Mouse (Mus musculus) limb, embryonic 13.5 days (tissue): ENCODE data around the gene 9430015G10Rik. TPM values are rescaled to one million over a fixed set of nuclear protein-coding genes. Genes with fewer than 3 reads are reported as not detected.
"Not testable (repeated sequence)": the region's sequence is repeated elsewhere in the genome, so short reads cannot be mapped to it uniquely, and the experiment has no call there.

Source experiments
- ATAC-seq: fragments of 200-750 bp; cut with Nextera tagmentation; 2 replicates; pipeline ENCODE4 v1.8.0; 2017; ENCODE audit warnings: low read depth, moderate number of reproducible peaks, moderate TSS enrichment; ENCODE audit not compliant: low FRiP score
- H3K27ac ChIP-seq: fragments of 300-500 bp; sonication (generic); 2 replicates; pipeline ENCODE4 v1.5.1; 2015; ENCODE audit warnings: inconsistent platforms, mild to moderate bottlenecking, moderate library complexity
- H3K27me3 ChIP-seq: fragments of 300-500 bp; sonication (generic); 2 replicates; pipeline ENCODE4 v1.6.1; 2015; ENCODE audit warnings: mild to moderate bottlenecking, inconsistent platforms
- H3K36me3 ChIP-seq: fragments of 300-500 bp; sonication (generic); 2 replicates; pipeline ENCODE4 v1.6.1; 2015; ENCODE audit warnings: inconsistent platforms, mild to moderate bottlenecking, moderate library complexity
- H3K4me1 ChIP-seq: fragments of 300-500 bp; sonication (generic); 2 replicates; pipeline ENCODE4 v1.6.1; 2015; ENCODE audit warnings: inconsistent platforms
- H3K4me2 ChIP-seq: fragments of 300-500 bp; sonication (generic); replicated peaks from 2 replicates; pipeline ENCODE4 v1.6.1; 2015; ENCODE audit warnings: inconsistent platforms, mild to moderate bottlenecking, moderate library complexity
- H3K4me3 ChIP-seq: fragments of 300-500 bp; sonication (generic); 2 replicates; pipeline ENCODE4 v1.5.1; 2015; ENCODE audit warnings: moderate library complexity, mild to moderate bottlenecking, inconsistent platforms
- H3K9ac ChIP-seq: fragments of 300-500 bp; sonication (generic); 2 replicates; pipeline ENCODE4 v1.6.1; 2015; ENCODE audit warnings: mild to moderate bottlenecking, inconsistent platforms
- H3K9me3 ChIP-seq: fragments of 300-500 bp; sonication (generic); 2 replicates; pipeline ENCODE4 v1.6.1; 2016; ENCODE audit warnings: inconsistent platforms
- WGBS: fragments of 180-500 bp; shearing (Covaris S2); methylation state at CpG from one replicate; pipeline ENCODE4 v1.1.7; 2015; 5-methylcytosine and 5-hydroxymethylcytosine counted together
- polyA plus RNA-seq: library from polyadenylated mRNA; unstranded; fragments of >200 nt; fragmentation: Nextera tagmentation; extraction: Ambion mirVana; gene quantifications from 2 replicates; pipeline ENCODE4 v1.2.1, GENCODE M21; 2015

9430015G10Rik gene
- polyA plus RNA-seq, 1 experiment from 2014 or later: 48.7 TPM

GRCm38 (mm10) chr4:156135801-156136200 is 26.0 kb downstream of the 9430015G10Rik start:
- Histone ChIP-seq H3K4me3 (no peak overlapping the region), H3K27ac (no peak overlapping the region), H3K4me1 (no peaks in the 10 kb centered on the region), H3K36me3 (no peaks in the 10 kb centered on the region), H3K27me3 (no peaks in the 10 kb centered on the region), H3K9ac (no peak overlapping the region), H3K4me2 (no peak overlapping the region), H3K9me3 (no peaks in the 10 kb centered on the region; the same call in 1 of the 2 replicates)
- ATAC-seq: no peak
- WGBS: 93% methylated on average over 14 of the region's 14 CpGs

GRCm38 (mm10) chr4:156136285-156137100 is 26.7 kb downstream of the 9430015G10Rik start:
- H3K27me3 ChIP-seq: no peaks in the 10 kb centered on the region
- H3K4me1 ChIP-seq: no peaks in the 10 kb centered on the region
- no peak overlapping the region for H3K4me2 ChIP-seq
- H3K36me3 ChIP-seq: no peaks in the 10 kb centered on the region
- H3K9me3 ChIP-seq: no peaks in the 10 kb centered on the region; the same call in 1 of the 2 replicates
- no peak overlapping the region for H3K4me3 ChIP-seq
- H3K27ac ChIP-seq: no peak overlapping the region
- ATAC-seq: no peak
- no peak overlapping the region for H3K9ac ChIP-seq
- WGBS: 94% methylated on average over 30 of the region's 30 CpGs

GRCm38 (mm10) chr4:156150887-156151286 is 41.1 kb downstream of the 9430015G10Rik start:
- ATAC-seq, H3K4me3 ChIP-seq, H3K36me3 ChIP-seq, H3K27ac ChIP-seq, H3K9me3 ChIP-seq, H3K9ac ChIP-seq, H3K4me2 ChIP-seq, H3K4me1 ChIP-seq, H3K27me3 ChIP-seq: not testable (repeated sequence)
- WGBS: 91% methylated on average over 10 of the region's 10 CpGs

GRCm38 (mm10) chr4:156154771-156155170 is 45.0 kb downstream of the 9430015G10Rik start:
- Histone ChIP-seq H3K9me3 (peaks cover 23% of the 10 kb centered on the region), H3K4me1 (no peaks in the 10 kb centered on the region), H3K9ac (no peak overlapping the region), H3K27me3 (no peaks in the 10 kb centered on the region), H3K27ac (no peak overlapping the region), H3K4me3 (no peak overlapping the region), H3K4me2 (no peak overlapping the region), H3K36me3 (no peaks in the 10 kb centered on the region)
- no peak for ATAC-seq
- 97% methylated on average over 3 of the region's 3 CpGs for WGBS

- no peak for ATAC-seq
- WGBS: 90% methylated on average over 9 of the region's 9 CpGs
- H3K27me3 ChIP-seq: no peaks in the 10 kb centered on the region
- no peak overlapping the region for H3K9ac ChIP-seq
- H3K27ac ChIP-seq: no peak overlapping the region
- no peak overlapping the region for H3K4me2 ChIP-seq
- peaks cover 98% of the 10 kb centered on the region for H3K36me3 ChIP-seq
- H3K9me3 ChIP-seq: peaks cover 15% of the 10 kb centered on the region
- no peak overlapping the region for H3K4me3 ChIP-seq
- H3K4me1 ChIP-seq: no peaks in the 10 kb centered on the region
These were observed 56.7 kb downstream of the 9430015G10Rik start for GRCm38 (mm10) chr4:156166477-156166876.

- no peak overlapping the region for H3K9ac ChIP-seq
- no peak for ATAC-seq
These were observed 58.8 kb downstream of the 9430015G10Rik start for GRCm38 (mm10) chr4:156168611-156169010.

GRCm38 (mm10) chr4:156169129-156169528 is 59.3 kb downstream of the 9430015G10Rik start:
- H3K36me3 ChIP-seq: peaks cover 100% of the 10 kb centered on the region
- H3K27ac ChIP-seq: no peak overlapping the region
- no peak for ATAC-seq
- no peak overlapping the region for H3K4me2 ChIP-seq
- H3K4me3 ChIP-seq: no peak overlapping the region
- H3K27me3 ChIP-seq: no peaks in the 10 kb centered on the region
- 95% methylated on average over 10 of the region's 10 CpGs for WGBS
- peaks cover 3% of the 10 kb centered on the region; the same call in 1 of the 2 replicates for H3K9me3 ChIP-seq
- no peak overlapping the region for H3K9ac ChIP-seq
- no peaks in the 10 kb centered on the region for H3K4me1 ChIP-seq

More at GRCm38 (mm10) chr4:156168611-156169010, 58.8 kb downstream of the 9430015G10Rik start:
- Histone ChIP-seq H3K27ac (no peak overlapping the region), H3K4me3 (no peak overlapping the region), H3K4me1 (no peaks in the 10 kb centered on the region), H3K36me3 (peaks cover 100% of the 10 kb centered on the region), H3K4me2 (no peak overlapping the region), H3K27me3 (no peaks in the 10 kb centered on the region), H3K9me3 (peaks cover 3% of the 10 kb centered on the region; the same call in 1 of the 2 replicates)
- WGBS: 90% methylated on average over 8 of the region's 8 CpGs

- Histone ChIP-seq H3K4me3 (no peak overlapping the region), H3K9ac (no peak overlapping the region), H3K36me3 (peaks cover 100% of the 10 kb centered on the region), H3K9me3 (no peaks in the 10 kb centered on the region), H3K4me2 (no peak overlapping the region), H3K4me1 (no peaks in the 10 kb centered on the region), H3K27me3 (no peaks in the 10 kb centered on the region), H3K27ac (no peak overlapping the region)
- 95% methylated on average over 11 of the region's 11 CpGs for WGBS
- no peak for ATAC-seq
These were observed 62.0 kb downstream of the 9430015G10Rik start for GRCm38 (mm10) chr4:156171828-156172227.

Other genes starting within 250 kb of the 9430015G10Rik start
- 0.25 and 0.33 TPM in 2 replicates for gene Tas1r3, start 246.6 kb upstream of the 9430015G10Rik start, polyA plus RNA-seq
- gene Cptp, start 240.5 kb upstream of the 9430015G10Rik start, polyA plus RNA-seq: 13.6 and 13.8 TPM in 2 replicates
- 71.2 and 74.8 TPM in 2 replicates for gene Ints11, start 240.4 kb upstream of the 9430015G10Rik start, polyA plus RNA-seq
- gene Pusl1, start 218.2 kb upstream of the 9430015G10Rik start, polyA plus RNA-seq: 51.8 and 55.9 TPM in 2 replicates
- 18.2 and 19.4 TPM in 2 replicates for gene Acap3, start 218.2 kb upstream of the 9430015G10Rik start, polyA plus RNA-seq
- 113 and 126 TPM in 2 replicates for gene Ube2j2, start 166.2 kb upstream of the 9430015G10Rik start, polyA plus RNA-seq
- gene C1qtnf12, start 147.7 kb upstream of the 9430015G10Rik start, polyA plus RNA-seq: 32.0 and 35.0 TPM in 2 replicates
- 16.8 and 17.3 TPM in 2 replicates for gene B3galt6, start 117.3 kb upstream of the 9430015G10Rik start, polyA plus RNA-seq
- 160 and 166 TPM in 2 replicates for gene Sdf4, start 117.1 kb upstream of the 9430015G10Rik start, polyA plus RNA-seq
- gene Tnfrsf4, start 96.1 kb upstream of the 9430015G10Rik start, polyA plus RNA-seq: 0.80 and 0.85 TPM in 2 replicates
- gene Tnfrsf18, start 83.8 kb upstream of the 9430015G10Rik start, polyA plus RNA-seq: 2.8 and 2.9 TPM in 2 replicates
- gene Ttll10, start 50.6 kb upstream of the 9430015G10Rik start, polyA plus RNA-seq: 0.70 and 1.1 TPM in 2 replicates
- gene Rnf223, start 20.5 kb downstream of the 9430015G10Rik start, polyA plus RNA-seq: 0.48 and 0.72 TPM in 2 replicates
- gene Agrn, start 87.5 kb downstream of the 9430015G10Rik start, polyA plus RNA-seq: 69.5 and 73.9 TPM in 2 replicates
- gene Isg15, start 90.8 kb downstream of the 9430015G10Rik start, polyA plus RNA-seq: 1.5 and 2.4 TPM in 2 replicates
- gene AW011738, start 93.3 kb downstream of the 9430015G10Rik start, polyA plus RNA-seq: 2.0 and 2.3 TPM in 2 replicates
- gene Perm1, start 105.9 kb downstream of the 9430015G10Rik start, polyA plus RNA-seq: 0.59 and 0.66 TPM in 2 replicates
- 24.6 and 24.9 TPM in 2 replicates for gene Plekhn1, start 124.9 kb downstream of the 9430015G10Rik start, polyA plus RNA-seq
- 68.8 and 71.5 TPM in 2 replicates for gene Noc2l, start 126.0 kb downstream of the 9430015G10Rik start, polyA plus RNA-seq
- gene Samd11, start 145.7 kb downstream of the 9430015G10Rik start, polyA plus RNA-seq: 0.42 and 0.47 TPM in 2 replicates
- gene Vmn2r-ps159, start 221.1 kb downstream of the 9430015G10Rik start, polyA plus RNA-seq: not detected in 2 replicates